In genomic region chr1:171501016-171501610, GRCm38 (mm10) we compare ENCODE assay signal across 11 mouse cellular contexts. TPM values are rescaled to one million over a fixed set of nuclear protein-coding genes. Genes with fewer than 3 reads are reported as not detected.
DNase-seq lines count a peak whose midpoint lies in the region; ATAC-seq lines count a peak whose summit lies in the region.
"Had no signal": no experiment of that assay in that cellular context is flagged by ENCODE, and none has a peak within 500 bp of the region (broad histone marks: within the 10 kb centered on the region; RNA-seq: fewer than 3 reads in every experiment).

No protein-coding gene starts in this region.

- H3K27me3 ChIP-seq in forebrain, embryonic 10.5 days (ENCODE audit: poor library complexity, severe bottlenecking) = no peaks in the 10 kb centered on the region
- H3K27me3 ChIP-seq in forebrain, embryonic 15.5 days = no peaks in the 10 kb centered on the region
- H3K27me3 ChIP-seq in hindbrain, embryonic 12.5 days = no peaks in the 10 kb centered on the region
- no peaks in the 10 kb centered on the region for H3K27me3 ChIP-seq in hindbrain, embryonic 16.5 days (replicated peaks; ENCODE audit: control insufficient read depth, insufficient read depth, low read length)
- no peaks in the 10 kb centered on the region; the same call in 1 of the 2 replicates for H3K27me3 ChIP-seq in midbrain, embryonic 15.5 days (replicated peaks)
- no peaks in the 10 kb centered on the region for H3K27me3 ChIP-seq in midbrain, embryonic 13.5 days
- H3K27me3 ChIP-seq in liver, embryonic 13.5 days = no peaks in the 10 kb centered on the region
- H3K27me3 ChIP-seq: embryonic facial prominence, embryonic 15.5 days had no signal

- ATAC-seq in forebrain, embryonic 15.5 days (replicated peaks) = no peak
- ATAC-seq in hindbrain, embryonic 12.5 days (ENCODE audit: low FRiP score) = no peak
- no peak for ATAC-seq in hindbrain, embryonic 16.5 days
- ATAC-seq in midbrain, embryonic 15.5 days (replicated peaks) = no peak
- ATAC-seq in midbrain, embryonic 13.5 days = no peak
- ATAC-seq in liver, embryonic 13.5 days (ENCODE audit: low read depth) = no peak

- H3K4me3 ChIP-seq in forebrain, embryonic 10.5 days = peak overlapping the region; percentile 38; the same call in 1 of the 2 replicates
- no peak overlapping the region for H3K4me3 ChIP-seq in forebrain, embryonic 15.5 days
- H3K4me3 ChIP-seq in hindbrain, embryonic 12.5 days = no peak overlapping the region
- H3K4me3 ChIP-seq in hindbrain, embryonic 16.5 days (ENCODE audit: low read length) = no peak overlapping the region
- no peak overlapping the region for H3K4me3 ChIP-seq in midbrain, embryonic 15.5 days
- no peak overlapping the region for H3K4me3 ChIP-seq in midbrain, embryonic 13.5 days (replicated peaks)
- no peak overlapping the region for H3K4me3 ChIP-seq in liver, embryonic 13.5 days (replicated peaks)

- H3K36me3 ChIP-seq in forebrain, embryonic 10.5 days (replicated peaks) = no peaks in the 10 kb centered on the region
- no peaks in the 10 kb centered on the region for H3K36me3 ChIP-seq in forebrain, embryonic 15.5 days
- H3K36me3 ChIP-seq in hindbrain, embryonic 12.5 days = no peaks in the 10 kb centered on the region
- H3K36me3 ChIP-seq in hindbrain, embryonic 16.5 days (ENCODE audit: control insufficient read depth, insufficient read depth, low read length) = no peaks in the 10 kb centered on the region
- no peaks in the 10 kb centered on the region for H3K36me3 ChIP-seq in midbrain, embryonic 15.5 days (replicated peaks)
- peaks cover 2% of the 10 kb centered on the region; the same call in 1 of the 2 replicates for H3K36me3 ChIP-seq in midbrain, embryonic 13.5 days
- no peaks in the 10 kb centered on the region for H3K36me3 ChIP-seq in liver, embryonic 13.5 days
- H3K36me3 ChIP-seq: embryonic facial prominence, embryonic 15.5 days had no signal

- peaks cover 20% of the 10 kb centered on the region for H3K4me1 ChIP-seq in forebrain, embryonic 10.5 days
- peaks cover 14% of the 10 kb centered on the region for H3K4me1 ChIP-seq in forebrain, embryonic 15.5 days
- H3K4me1 ChIP-seq in hindbrain, embryonic 12.5 days = peaks cover 11% of the 10 kb centered on the region
- H3K4me1 ChIP-seq in hindbrain, embryonic 16.5 days (ENCODE audit: control insufficient read depth, insufficient read depth, low read depth, low read length) = peaks cover 5% of the 10 kb centered on the region; the same call in 1 of the 2 replicates
- peaks cover 17% of the 10 kb centered on the region for H3K4me1 ChIP-seq in midbrain, embryonic 15.5 days
- H3K4me1 ChIP-seq in midbrain, embryonic 13.5 days (replicated peaks) = peaks cover 10% of the 10 kb centered on the region
- peaks cover 24% of the 10 kb centered on the region for H3K4me1 ChIP-seq in liver, embryonic 13.5 days (replicated peaks)

- H3K9me3 ChIP-seq in forebrain, embryonic 10.5 days = no peaks in the 10 kb centered on the region
- no peaks in the 10 kb centered on the region for H3K9me3 ChIP-seq in forebrain, embryonic 15.5 days
- H3K9me3 ChIP-seq in hindbrain, embryonic 12.5 days (replicated peaks) = 0 out of 2 replicates have a peak, but pooled peaks cover 3% of the 10 kb centered on the region
- no peaks in the 10 kb centered on the region for H3K9me3 ChIP-seq in hindbrain, embryonic 16.5 days (ENCODE audit: control insufficient read depth, low read length)
- no peaks in the 10 kb centered on the region for H3K9me3 ChIP-seq in midbrain, embryonic 15.5 days
- no peaks in the 10 kb centered on the region for H3K9me3 ChIP-seq in midbrain, embryonic 13.5 days
- no peaks in the 10 kb centered on the region for H3K9me3 ChIP-seq in liver, embryonic 13.5 days (replicated peaks)
- H3K9me3 ChIP-seq: embryonic facial prominence, embryonic 15.5 days had no signal

- 66% methylated on average over 6 of the region's 6 CpGs for WGBS in forebrain, embryonic 10.5 days
- 61% methylated on average over 6 of the region's 6 CpGs for WGBS in forebrain, embryonic 15.5 days
- WGBS in hindbrain, embryonic 12.5 days = 66% methylated on average over 6 of the region's 6 CpGs
- 54% methylated on average over 6 of the region's 6 CpGs for WGBS in hindbrain, embryonic 16.5 days
- WGBS in midbrain, embryonic 15.5 days = 64% methylated on average over 6 of the region's 6 CpGs
- WGBS in midbrain, embryonic 13.5 days = 64% methylated on average over 6 of the region's 6 CpGs
- 53% methylated on average over 6 of the region's 6 CpGs for WGBS in liver, embryonic 13.5 days (ENCODE audit: insufficient replicate concordance)

- DNase-seq in forebrain, embryonic 10.5 days (ENCODE audit: extremely low spot score, low spot score) = no peak
- DNase-seq in liver, embryonic 13.5 days = no peak
- DNase-seq in frontal cortex, adult 2 months (ENCODE audit: extremely low spot score in 1 of 2, low spot score in 1 of 2) = no peak
- DNase-seq: right cerebral cortex, postnatal 14 days had no signal

- 0 out of 2 replicates have a peak overlapping the region, but pooled peaks have one; percentile 82 for H3K27ac ChIP-seq in forebrain, embryonic 10.5 days
- no peak overlapping the region for H3K27ac ChIP-seq in forebrain, embryonic 15.5 days (replicated peaks)
- no peak overlapping the region for H3K27ac ChIP-seq in hindbrain, embryonic 12.5 days
- no peak overlapping the region for H3K27ac ChIP-seq in hindbrain, embryonic 16.5 days (ENCODE audit: low read depth, low read length)
- H3K27ac ChIP-seq in midbrain, embryonic 15.5 days = no peak overlapping the region; the same call in 1 of the 2 replicates
- no peak overlapping the region for H3K27ac ChIP-seq in midbrain, embryonic 13.5 days
- H3K27ac ChIP-seq in liver, embryonic 13.5 days = peak overlapping the region; percentile 75; the same call in 1 of the 2 replicates

- H3K4me2 ChIP-seq in forebrain, embryonic 15.5 days (replicated peaks) = no peak overlapping the region
- 0 out of 2 replicates have a peak overlapping the region, but pooled peaks have one; percentile 41 for H3K4me2 ChIP-seq in hindbrain, embryonic 12.5 days (replicated peaks)
- no peak overlapping the region for H3K4me2 ChIP-seq in hindbrain, embryonic 16.5 days (ENCODE audit: low read length)
- peak overlapping the region; percentile 81; the same call in 1 of the 2 replicates for H3K4me2 ChIP-seq in midbrain, embryonic 15.5 days
- no peak overlapping the region; the same call in 1 of the 2 replicates for H3K4me2 ChIP-seq in midbrain, embryonic 13.5 days (replicated peaks)
- no peak overlapping the region for H3K4me2 ChIP-seq in liver, embryonic 13.5 days

- no peak overlapping the region for H3K9ac ChIP-seq in forebrain, embryonic 15.5 days (replicated peaks)
- no peak overlapping the region for H3K9ac ChIP-seq in hindbrain, embryonic 12.5 days
- H3K9ac ChIP-seq in hindbrain, embryonic 16.5 days (ENCODE audit: low read depth, low read length) = no peak overlapping the region
- no peak overlapping the region for H3K9ac ChIP-seq in midbrain, embryonic 15.5 days
- H3K9ac ChIP-seq in midbrain, embryonic 13.5 days (replicated peaks) = no peak overlapping the region
- H3K9ac ChIP-seq in liver, embryonic 13.5 days = no peak overlapping the region
- H3K9ac ChIP-seq: embryonic facial prominence, embryonic 15.5 days had no signal

RNA-seq across cellular contexts. Expression of gene Alyref2, which starts 2.2 kb away (rescaled TPM):
- 8.0 and 8.5 TPM in 2 replicates for polyA plus RNA-seq in forebrain, embryonic 10.5 days (2016; fragmentation: Nextera tagmentation; extraction: Ambion mirVana)
- polyA plus RNA-seq in forebrain, embryonic 15.5 days (2015; fragmentation: Nextera tagmentation; extraction: Ambion mirVana) = 31.8 and 32.8 TPM in 2 replicates
- 21.0 and 26.1 TPM in 2 replicates for polyA plus RNA-seq in hindbrain, embryonic 12.5 days (2016; fragmentation: Nextera tagmentation; extraction: Ambion mirVana)
- 25.7 and 28.3 TPM in 2 replicates for polyA plus RNA-seq in hindbrain, embryonic 16.5 days (2015; fragmentation: Nextera tagmentation; extraction: Ambion mirVana)
- 33.1 and 34.3 TPM in 2 replicates for polyA plus RNA-seq in midbrain, embryonic 15.5 days (2015; fragmentation: Nextera tagmentation; extraction: Ambion mirVana)
- 30.1 and 31.2 TPM in 2 replicates for polyA plus RNA-seq in midbrain, embryonic 13.5 days (2015; fragmentation: Nextera tagmentation; extraction: Ambion mirVana)
- 3.5 and 3.7 TPM in 2 replicates for polyA plus RNA-seq in liver, embryonic 13.5 days (2015; fragmentation: Nextera tagmentation; extraction: Ambion mirVana)
- 6.4 and 7.3 TPM in 2 replicates for polyA plus RNA-seq in frontal cortex, adult 2 months (2012; rRNA removed)

RNA-seq across cellular contexts. Expression of gene Itln1, which starts 34.0 kb away (rescaled TPM):
- not detected in 2 replicates for polyA plus RNA-seq in forebrain, embryonic 10.5 days (2016; fragmentation: Nextera tagmentation; extraction: Ambion mirVana)
- not detected in 2 replicates for polyA plus RNA-seq in forebrain, embryonic 15.5 days (2015; fragmentation: Nextera tagmentation; extraction: Ambion mirVana)
- not detected in 2 replicates for polyA plus RNA-seq in hindbrain, embryonic 12.5 days (2016; fragmentation: Nextera tagmentation; extraction: Ambion mirVana)
- not detected in 2 replicates for polyA plus RNA-seq in hindbrain, embryonic 16.5 days (2015; fragmentation: Nextera tagmentation; extraction: Ambion mirVana)
- polyA plus RNA-seq in midbrain, embryonic 15.5 days (2015; fragmentation: Nextera tagmentation; extraction: Ambion mirVana) = not detected in 2 replicates
- polyA plus RNA-seq in midbrain, embryonic 13.5 days (2015; fragmentation: Nextera tagmentation; extraction: Ambion mirVana) = not detected in 2 replicates
- not detected in 2 replicates for polyA plus RNA-seq in liver, embryonic 13.5 days (2015; fragmentation: Nextera tagmentation; extraction: Ambion mirVana)
- polyA plus RNA-seq in frontal cortex, adult 2 months (2012; rRNA removed) = not detected in 2 replicates
- polyA plus RNA-seq: limb, embryonic 11.5 days had no signal

RNA-seq across cellular contexts. Expression of gene Cd244a, which starts 57.9 kb away (rescaled TPM):
- polyA plus RNA-seq in forebrain, embryonic 10.5 days (2016; fragmentation: Nextera tagmentation; extraction: Ambion mirVana) = not detected in 2 replicates
- polyA plus RNA-seq in forebrain, embryonic 15.5 days (2015; fragmentation: Nextera tagmentation; extraction: Ambion mirVana) = not detected in 2 replicates
- polyA plus RNA-seq in hindbrain, embryonic 12.5 days (2016; fragmentation: Nextera tagmentation; extraction: Ambion mirVana) = 0.08 TPM in 1 of 2 replicates, not detected in the other
- polyA plus RNA-seq in hindbrain, embryonic 16.5 days (2015; fragmentation: Nextera tagmentation; extraction: Ambion mirVana) = not detected in 2 replicates
- polyA plus RNA-seq in midbrain, embryonic 15.5 days (2015; fragmentation: Nextera tagmentation; extraction: Ambion mirVana) = not detected in 2 replicates
- polyA plus RNA-seq in midbrain, embryonic 13.5 days (2015; fragmentation: Nextera tagmentation; extraction: Ambion mirVana) = not detected in 2 replicates
- 0.37 and 0.46 TPM in 2 replicates for polyA plus RNA-seq in liver, embryonic 13.5 days (2015; fragmentation: Nextera tagmentation; extraction: Ambion mirVana)
- polyA plus RNA-seq in frontal cortex, adult 2 months (2012; rRNA removed) = 0.04 TPM in 1 of 2 replicates, not detected in the other
- polyA plus RNA-seq: limb, embryonic 11.5 days had no signal

Comparison
In these comparisons a context has a peak if more than half of its experiments do, and no peak if none do; other contexts are left out.
1. H3K27ac ChIP-seq: peak in forebrain, embryonic 10.5 days (single experiment) and liver, embryonic 13.5 days (single experiment); none in forebrain, embryonic 15.5 days (single experiment), hindbrain, embryonic 12.5 days (single experiment), hindbrain, embryonic 16.5 days (single experiment), midbrain, embryonic 15.5 days (single experiment) and midbrain, embryonic 13.5 days (single experiment).
2. H3K4me2 ChIP-seq: peak in hindbrain, embryonic 12.5 days (single experiment) and midbrain, embryonic 15.5 days (single experiment); none in forebrain, embryonic 15.5 days (single experiment), hindbrain, embryonic 16.5 days (single experiment), midbrain, embryonic 13.5 days (single experiment) and liver, embryonic 13.5 days (single experiment).